Mouse (Mus musculus) gastrocnemius, postnatal 25 days (tissue): ENCODE measurements around the gene Prrx2. TPM values are rescaled to one million over a fixed set of nuclear protein-coding genes. Genes with fewer than 3 reads are reported as not detected.

ENCODE experiments used
- DNase-seq: peaks from one replicate; pipeline ENCODE4 v3.0.0; 2022
- total RNA-seq, 2 experiments: library from RNA; stranded (reverse); gene quantifications; 1 replicate in 1 of 2; 2 replicates in 1 of 2; pipeline ENCODE4 v1.2.3; 2021

Gene Prrx2
- total RNA-seq, 2 experiments from 2014 or later: 2.1 to 3.0 TPM

DNA sequence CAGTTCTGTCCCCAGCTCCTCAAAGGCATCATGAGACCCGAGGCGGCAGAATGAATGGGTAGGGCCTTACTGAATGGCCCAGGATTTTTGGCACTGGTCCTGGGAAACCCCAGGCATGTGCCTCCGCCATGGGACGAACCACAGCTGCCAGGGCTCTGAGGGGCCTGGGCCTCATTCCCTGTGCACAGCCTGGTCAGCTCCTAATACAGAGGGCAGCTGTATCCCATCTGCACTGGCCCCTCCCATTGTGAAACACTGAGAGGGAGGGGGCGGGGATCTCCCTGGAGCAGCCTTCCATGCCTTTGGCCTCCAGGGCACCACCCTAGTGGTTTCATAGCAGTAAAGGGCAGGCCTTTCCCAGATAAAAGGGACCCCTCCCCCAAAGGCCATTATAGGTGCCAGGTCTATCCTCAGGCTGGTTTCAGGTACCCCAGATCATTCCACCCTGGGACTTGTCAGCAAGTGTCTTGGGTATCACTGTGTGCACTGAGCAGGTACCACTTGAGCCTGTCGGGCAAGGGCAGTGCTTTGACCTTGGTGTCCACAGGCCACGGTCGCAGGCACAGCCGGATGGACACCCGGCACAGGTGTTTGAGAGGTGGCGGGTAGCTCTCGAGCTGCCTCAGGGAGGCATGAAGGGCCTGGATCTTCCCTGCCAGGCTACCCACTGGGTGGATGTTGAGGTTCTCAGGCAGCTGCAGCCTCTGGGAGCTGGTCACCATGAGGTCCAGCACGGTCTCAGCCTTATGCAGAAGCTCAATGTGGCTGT is 11.2 kb upstream of the Prrx2 start:
- DNase-seq: peak; percentile 40

DNA sequence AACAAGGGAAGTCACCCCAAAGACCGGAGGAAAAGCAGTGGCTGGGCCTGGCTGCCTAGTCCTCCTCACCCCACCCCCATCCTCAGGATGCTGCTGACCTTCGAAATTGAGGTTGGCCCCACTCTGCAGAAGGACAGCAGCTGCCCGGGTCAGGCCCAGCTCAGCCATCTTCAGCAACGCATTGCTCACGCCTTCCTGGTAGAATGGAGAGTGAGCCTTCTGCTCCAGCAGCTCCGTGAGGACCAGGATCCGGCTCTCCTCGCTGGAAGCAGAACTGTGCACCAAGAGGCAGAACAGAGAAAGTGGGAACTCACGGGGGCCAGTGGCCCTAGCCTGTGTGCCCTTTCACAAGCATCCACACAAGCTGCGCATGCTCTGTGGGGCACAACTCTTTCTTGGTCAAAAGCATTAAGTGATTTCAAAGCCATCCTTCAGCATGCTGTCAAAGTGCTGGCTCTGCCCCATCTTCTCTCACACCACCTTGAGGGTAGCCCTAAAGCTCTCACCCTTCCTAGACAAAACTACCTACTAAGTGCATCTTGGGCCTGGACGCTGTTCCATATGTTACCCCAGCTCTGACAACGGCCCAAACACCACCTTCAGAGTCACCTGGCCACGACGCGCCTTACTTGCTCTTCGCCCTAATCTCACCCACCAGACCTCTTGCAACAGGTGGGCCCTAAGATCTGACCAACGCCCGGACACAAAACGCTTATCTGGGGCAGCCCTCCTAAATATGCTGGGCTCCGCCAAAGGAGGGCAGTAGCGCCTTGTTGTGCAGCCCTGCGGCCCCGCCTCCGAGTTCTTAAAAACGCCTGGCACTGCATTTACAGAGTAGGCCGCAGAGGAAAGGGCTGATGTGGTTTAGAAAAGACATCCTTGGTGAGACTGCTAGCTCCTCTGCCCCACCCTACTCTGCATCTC is 7.7 kb upstream of the Prrx2 start:
- DNase-seq: peak; percentile 35

DNA sequence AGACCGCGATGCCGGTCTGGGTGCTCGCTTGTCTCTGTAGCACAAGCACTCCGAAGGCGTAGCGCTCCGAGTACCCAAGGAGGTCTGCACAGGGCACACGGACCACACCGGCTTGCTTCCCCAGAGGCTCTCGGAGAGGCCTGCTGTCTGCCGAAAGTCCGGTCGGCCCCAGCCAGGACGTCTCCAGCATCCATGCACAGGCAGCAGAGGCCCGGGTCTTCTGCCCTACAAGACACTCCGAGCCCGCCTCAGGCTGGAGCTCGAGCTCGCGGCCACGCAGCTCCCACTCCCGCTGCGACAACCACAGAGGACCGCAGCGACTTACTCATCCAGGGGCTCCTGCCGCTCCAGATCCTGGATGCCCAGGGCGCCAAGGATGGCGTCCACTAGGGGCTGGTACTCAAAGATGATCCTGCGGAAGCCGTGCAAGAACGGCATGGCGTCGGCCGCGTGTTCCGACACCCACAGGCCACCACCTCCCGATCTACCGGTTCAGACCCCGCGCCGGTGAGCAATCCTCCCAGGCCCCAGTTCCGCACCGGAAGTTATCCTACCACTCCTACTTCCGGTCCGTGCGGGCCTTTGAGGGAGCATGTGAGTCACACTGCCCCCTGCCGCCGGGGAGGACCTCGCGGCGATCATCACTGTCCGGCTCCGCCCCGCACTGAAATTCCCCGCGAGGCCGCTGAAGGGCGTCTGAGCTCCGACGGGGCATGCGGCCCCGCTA is 6.9 kb upstream of the Prrx2 start:
- peak; percentile 91 for DNase-seq

DNA sequence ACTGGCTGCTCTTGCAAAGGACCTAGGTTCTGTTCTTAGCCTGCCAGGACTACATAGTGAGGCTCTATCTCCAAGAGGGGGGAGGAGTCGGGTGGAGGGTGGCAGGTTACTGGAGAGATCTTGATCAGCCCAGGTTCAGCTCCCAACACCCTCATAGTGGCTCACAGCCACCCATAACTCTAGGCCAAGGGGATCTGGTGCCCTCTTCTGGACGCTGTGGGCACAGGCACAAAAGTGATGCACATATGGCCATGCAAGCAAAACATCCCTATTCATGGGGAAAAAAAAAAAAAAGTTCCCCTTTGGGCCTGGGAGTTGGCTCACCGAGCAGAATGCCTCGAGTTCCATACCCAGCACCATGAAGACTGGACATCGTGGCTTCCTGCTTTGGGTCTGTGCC is 5.5 kb upstream of the Prrx2 start:
- no peak for DNase-seq

GRCm38 (mm10) chr2:30830283-30830795 is 4.4 kb upstream of the Prrx2 start, which contains the start of gene Asb6:
Gene Asb6 (minus strand): TSS chr2:30830333.
- no peak for DNase-seq

- DNase-seq: no peak
Observed at GRCm38 (mm10) chr2:30833644-30834043, 1.1 kb upstream of the Prrx2 start.

DNA sequence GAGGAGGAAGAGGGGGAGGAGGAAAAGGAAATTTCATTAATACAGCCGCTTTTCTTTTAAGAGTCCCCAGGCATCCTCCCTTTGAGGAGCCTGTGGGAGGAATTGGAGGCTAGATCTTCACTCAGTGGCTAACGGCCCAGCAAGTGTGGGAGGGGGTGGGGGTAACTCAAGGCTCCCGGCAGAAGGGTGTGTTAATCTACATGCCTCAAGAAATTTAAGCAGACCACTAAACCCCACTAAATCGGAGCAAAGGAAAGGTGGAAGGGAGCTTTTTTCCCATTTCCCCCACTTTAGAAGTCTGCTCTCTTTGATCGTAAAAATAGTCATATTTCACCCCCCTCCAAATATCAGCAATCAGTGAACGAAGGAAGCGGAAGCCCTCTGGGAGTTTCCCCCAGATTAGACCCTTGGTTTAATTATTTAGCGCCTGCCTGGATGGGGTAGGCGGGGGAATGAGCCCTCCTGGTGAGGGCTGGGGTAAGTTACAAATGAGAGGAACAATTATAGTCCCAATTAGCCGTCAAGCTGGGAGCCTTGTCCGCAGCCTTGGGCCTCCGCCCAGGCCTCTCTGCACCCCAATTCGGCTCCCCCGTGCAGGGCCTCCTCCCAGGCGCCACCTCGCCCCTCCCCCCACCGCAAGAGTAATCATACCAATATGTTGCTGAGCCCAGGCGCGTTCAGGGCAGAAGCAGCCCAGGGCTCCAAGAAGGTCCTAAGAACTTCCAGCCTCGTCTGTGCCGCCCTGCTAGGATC is 1.6 kb downstream of the Prrx2 start:
- no peak for DNase-seq

- no peak for DNase-seq
Observed at GRCm38 (mm10) chr2:30842615-30843014, 7.8 kb downstream of the Prrx2 start.

GRCm38 (mm10) chr2:30845152-30846070 is 10.6 kb downstream of the Prrx2 start:
- DNase-seq: peak; percentile 49

- DNase-seq: no peak
Observed at GRCm38 (mm10) chr2:30846236-30846635, 11.5 kb downstream of the Prrx2 start.

DNA sequence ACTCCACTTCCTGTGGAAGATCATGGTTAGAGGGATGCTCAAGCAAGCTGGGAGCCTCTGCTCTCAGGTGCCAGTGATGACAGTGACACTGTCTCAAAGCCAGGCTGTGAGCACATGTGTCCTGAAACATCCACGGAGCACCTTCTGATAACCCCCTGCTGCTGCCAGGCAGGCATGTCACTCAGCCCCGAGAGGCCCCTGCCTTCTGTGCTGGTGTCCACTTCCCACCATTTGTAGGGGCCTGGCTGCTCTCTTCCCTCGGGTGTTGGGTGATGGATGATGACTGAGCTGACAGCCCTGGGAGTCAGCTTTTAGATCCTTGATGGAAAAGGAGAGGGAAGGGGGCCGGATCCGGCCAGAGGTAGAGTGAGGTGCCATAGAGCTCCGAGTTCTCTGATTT is 12.0 kb downstream of the Prrx2 start:
- no peak for DNase-seq

DNA sequence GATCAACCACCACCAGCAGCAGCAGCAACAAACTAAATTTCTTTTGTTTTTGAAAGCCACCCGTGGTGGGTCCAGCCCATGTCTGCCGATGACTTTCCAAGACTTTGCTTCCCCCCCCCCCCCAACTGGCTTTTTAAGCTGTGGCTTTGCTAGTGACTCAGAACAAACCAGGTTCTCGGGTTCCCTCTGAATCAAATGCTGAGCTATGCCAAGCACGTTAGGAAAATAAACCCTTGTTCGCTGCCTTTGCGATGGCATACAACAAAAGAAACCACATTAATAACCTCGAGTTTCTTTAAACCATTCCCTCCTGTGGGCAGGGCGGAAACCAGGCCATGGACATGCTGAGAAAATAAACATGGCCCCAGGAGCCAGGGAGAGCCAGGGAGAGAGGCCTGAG is 13.4 kb downstream of the Prrx2 start:
- DNase-seq: no peak

DNA sequence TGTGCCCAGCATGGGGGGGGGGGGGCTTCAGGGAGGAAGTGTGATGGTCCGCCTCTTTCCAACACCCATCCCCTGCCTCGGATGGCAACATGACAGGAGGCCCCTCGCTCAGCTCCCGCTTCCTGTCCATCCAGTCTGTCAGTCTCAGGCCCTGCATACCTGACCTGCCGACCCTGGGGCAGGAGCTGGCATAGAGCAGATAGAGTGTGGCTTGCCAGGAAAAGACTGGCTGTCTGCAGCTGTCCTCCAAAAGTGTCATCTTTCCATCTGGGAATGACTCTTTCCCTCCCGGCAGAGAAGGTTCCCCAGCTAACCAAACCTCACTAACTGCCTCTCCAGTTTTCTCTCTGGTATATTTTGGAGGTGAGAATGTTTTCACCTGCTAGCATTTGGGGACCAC is 15.8 kb downstream of the Prrx2 start:
- DNase-seq: no peak

DNA sequence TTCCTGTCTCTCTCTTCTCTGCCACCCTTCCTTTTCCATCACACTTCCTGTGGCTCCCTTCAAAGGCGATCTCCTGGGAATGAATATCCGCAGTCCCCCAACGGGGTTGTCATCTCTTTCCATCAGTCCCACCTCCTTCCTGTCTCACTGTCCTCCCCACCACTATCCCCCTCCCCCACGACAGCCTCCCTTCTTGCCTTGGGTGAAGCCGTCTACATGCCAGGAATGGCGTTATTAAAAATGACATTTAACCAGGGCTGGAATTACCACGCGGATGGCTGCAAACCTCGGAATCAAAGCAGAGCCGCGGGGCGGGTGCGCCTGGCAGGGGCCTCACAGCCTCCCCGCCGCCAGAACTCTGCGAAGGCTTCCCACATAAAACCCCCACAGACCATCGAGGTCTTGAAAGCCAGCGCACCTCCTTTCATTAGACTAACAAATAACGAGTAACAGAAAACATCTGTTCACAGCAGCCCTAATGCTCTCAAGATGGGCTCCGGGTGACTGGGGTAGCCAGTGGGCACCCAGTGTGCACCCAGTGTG is 18.1 kb downstream of the Prrx2 start:
- no peak for DNase-seq

- no peak for DNase-seq
Observed at GRCm38 (mm10) chr2:30857076-30857475, 22.3 kb downstream of the Prrx2 start.

DNA sequence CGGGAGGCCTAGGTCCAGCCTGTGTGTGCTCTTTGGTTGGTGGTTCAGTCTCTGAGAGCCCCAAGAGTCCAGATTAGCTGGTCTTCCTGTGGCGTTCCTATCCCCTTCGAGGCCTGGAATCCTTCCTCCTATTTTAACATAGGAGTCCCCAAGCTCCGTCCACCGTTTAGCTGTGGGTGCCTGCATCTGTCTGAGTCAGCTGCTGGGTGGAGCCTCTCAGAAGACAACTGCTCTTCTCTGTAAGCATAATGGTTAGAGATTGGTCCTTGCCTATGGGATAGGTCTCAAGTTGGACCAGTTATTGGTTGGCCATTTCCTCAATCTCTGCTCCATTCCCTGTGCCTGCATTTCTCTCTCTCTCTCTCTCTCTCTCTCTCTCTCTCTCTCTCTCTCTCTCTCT is 25.0 kb downstream of the Prrx2 start:
- DNase-seq: no peak

DNA sequence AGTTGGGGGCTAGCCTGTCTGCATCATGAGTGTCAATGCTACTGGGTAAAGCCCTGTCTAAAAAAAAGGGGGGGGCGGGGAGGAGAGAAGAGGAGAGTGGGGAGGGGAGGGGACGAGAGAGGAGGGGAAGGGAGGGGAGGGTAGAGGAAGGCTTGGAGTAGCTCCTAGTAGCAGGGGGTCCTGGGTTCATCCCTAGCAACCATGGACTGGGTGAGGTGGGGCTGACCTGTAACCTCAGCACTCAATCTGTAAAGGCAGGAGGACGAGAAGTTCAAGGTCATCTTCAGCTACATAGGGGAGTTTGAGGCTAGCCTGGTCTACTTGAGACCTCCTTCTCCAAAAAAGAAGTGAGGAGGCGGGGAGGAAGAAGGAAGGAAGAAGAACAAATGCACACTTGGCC is 27.3 kb downstream of the Prrx2 start:
- DNase-seq: no peak

DNA sequence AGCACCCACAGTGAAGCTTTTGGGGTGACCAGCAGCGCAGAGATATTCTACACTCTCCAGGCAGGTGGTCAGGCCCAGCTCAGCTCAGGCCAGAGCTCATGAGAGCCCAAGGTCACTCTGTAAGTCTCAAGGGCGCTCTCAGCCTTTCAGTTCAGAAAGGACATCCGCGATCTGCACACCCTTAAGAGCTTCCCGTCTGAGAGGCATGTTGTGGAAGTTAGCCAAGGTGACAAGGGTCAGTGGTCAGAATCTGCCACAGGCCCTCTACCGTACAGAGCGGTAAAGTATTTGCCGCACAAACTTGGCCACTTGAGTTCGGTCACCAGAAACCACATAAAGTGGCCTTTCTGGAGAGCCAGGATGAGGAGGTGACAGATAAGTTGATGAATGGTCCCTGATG is 28.8 kb downstream of the Prrx2 start:
- no peak for DNase-seq

DNA sequence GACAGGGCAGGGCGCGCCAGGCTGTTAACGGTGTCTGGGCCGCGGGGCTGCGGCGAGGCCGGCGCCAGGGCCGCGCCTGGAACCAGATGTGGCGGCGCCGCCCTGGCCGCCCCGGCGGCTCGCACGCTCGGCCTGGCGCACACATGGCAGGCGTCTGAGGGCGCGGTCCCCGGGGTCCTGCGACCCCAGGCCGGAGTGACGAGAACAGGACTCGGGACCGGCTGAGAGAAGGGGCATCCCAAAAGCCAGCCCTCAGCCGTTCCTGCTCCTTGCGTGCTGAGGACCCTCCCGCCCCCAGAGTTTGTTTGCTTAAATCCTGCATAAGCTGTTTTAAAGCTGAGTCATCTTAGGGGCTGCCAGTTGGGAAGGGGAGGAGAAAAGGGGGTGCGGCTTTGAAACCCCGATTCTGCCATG is 30.2 kb downstream of the Prrx2 start:
- DNase-seq: peak; percentile 22

- no peak for DNase-seq
Observed at GRCm38 (mm10) chr2:30865426-30865825, 30.7 kb downstream of the Prrx2 start.
